Mouse (Mus musculus): Measurements from ENCODE around the gene Lingo1.

The Lingo1 gene

DNA sequence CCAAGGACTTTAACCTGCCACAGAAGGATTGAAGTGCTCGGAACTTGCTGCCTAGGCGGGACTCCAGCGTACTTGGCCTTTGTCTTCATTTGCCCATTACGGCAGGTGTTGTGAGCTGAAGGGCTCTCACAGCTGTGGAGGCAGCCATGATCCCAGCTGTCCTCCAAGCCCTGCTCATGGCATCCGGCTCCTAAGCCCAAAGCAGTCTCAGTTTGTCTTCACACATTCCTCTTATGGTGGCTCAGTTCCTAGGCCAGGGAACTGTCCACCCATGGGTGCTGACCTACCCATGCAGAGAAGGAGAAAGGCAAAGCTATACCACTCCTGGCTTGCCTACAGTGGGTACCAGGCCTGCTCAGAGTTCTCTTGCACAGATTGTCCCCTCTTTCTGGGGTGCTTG lies 132.1 kb downstream of the Lingo1 start:
- no peak for DNase-seq

DNA sequence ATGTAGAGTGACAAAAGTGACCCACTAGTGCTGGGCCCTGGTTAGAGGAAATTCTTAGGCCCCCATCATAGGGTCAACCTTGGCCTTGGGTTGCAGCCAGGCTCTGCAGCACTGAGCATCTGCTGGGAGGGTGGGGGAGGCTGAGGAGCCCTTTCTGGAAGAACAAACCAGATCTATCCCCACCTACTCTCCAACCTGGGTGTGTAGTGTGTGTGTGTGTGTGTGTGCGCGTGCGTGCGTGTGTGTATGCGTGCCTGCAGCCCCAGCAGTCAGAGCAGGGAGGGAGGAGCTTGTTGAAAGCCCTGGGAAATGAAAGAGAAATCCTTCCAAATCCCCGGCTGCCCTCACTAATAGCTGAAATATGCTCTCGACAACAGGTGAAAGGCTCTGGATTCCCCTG lies 133.3 kb downstream of the Lingo1 start:
- no peak for DNase-seq

DNA sequence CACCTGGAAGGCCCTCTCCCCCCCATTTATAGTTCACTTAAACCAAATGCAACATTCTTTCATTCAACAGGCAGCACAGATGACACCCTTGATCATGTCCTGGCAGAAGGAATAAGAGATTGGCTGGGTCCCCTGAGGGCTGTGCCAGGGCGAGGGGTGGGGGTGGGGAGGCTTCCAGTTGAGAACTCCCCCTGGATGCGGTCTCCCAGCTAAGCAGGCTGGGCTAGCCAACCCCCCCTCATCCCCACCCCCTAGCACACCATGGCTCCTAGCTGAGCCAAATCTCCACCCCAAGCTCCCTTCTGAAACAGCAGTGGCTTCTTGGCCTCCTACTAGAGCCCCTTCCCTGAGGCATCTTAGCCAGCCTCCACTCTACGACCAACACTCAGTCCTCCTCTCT lies 133.9 kb downstream of the Lingo1 start:
- DNase-seq: no peak

DNA sequence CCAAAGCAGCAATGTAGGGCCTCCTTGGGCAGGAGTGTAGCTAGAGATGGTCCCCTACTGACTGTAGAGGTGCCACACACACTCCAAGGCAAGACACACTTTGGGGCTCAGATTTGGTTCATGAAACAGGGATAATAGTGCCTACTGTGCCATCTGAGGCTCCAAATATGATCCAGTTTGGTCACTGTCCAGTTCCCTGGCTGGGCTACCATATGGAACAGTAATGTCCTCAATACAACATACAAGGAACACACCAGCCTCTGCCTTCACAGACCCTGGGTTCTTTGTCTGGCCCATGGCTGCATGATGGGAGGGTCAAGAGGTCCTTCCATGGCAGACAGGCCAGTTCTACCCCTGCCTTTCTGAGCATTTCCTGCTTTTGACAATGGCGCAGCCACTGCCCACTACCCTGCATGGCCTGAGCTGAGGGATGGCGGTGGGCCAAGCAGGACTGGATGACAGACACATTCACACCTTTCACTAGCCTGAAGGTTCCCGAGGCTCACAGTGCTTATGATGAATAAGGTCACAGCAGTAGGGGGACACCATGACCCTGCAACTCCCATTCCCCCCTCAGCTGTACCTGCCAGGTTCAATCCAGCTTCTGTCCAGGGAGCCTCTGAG lies 134.9 kb downstream of the Lingo1 start:
- no peak for DNase-seq

DNA sequence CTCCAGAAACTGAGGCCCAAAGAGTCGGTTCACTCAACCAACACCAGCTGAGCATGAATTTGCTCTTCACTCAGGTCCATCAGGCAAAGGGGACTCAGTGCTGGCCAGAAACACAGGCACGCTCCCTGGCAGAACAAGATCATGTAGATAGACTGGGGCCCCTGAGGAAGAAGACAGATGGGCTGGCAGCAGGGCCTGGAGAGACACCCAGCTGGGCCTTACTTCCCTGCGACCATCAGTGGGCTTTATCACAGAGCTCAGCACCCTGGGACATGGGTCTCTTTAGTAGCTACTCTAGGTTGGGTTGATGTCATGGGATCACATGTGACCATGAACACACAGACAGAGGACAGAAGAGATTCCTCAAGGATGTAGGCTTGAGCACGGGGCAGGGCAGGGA lies 137.7 kb downstream of the Lingo1 start:
- no peak for DNase-seq

DNA sequence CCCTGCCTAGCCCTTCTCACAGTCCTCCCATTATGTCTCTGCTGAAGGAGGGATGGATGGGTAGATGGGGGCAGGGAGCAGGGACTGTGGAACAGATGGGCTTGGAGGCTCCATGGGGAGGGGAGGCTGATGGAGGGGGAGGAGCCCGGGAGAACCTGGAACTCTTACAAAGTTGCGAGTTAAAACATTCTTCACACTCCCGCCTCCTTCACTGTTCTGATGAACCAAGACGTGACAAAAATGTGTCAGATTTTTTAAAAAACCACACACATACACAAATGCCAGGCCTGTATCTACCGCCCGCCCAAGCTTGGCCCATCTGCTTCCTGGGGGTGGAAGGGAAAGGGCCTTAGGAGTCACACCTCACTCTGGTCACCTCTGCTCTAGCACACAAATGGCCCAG lies 138.3 kb downstream of the Lingo1 start:
- no peak for DNase-seq

DNA sequence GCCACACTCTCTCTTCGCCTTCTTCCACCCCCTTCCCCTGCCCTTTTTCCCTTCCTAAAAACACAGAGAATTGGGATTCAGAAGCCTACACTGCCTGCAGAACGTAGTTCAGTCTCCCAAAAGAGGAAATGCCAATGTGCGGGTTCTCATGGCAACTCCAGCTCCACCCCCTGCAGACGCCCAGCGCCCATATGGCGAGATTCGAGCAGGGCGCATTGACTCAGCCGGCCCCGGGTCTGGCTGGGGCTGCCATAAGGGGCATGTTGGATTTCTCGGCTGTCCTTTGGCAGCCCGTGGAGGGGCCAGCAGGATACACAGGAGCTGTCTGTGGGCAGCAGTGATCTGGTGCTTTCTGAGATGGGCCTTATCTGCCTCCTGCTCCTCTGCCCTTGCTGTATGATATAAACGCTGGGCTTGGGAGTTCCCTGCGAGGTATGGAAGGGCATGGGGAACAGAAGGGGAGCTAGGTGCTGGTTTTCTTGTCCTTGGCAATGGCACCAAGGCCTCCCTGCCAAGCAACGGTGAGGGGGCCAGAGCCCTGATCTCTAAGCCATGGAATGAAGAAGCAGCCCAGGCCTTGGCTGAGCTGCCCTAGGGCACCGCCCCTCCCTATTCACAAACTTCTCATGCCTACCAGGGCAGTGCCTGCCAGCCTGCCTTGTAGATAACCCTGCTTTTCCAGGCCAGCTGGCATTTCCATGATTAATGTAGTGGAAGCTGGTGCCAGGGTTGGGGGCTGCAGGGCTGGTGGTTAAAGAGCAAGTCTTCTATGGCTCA lies 139.3 kb downstream of the Lingo1 start:
- DNase-seq: no peak

DNA sequence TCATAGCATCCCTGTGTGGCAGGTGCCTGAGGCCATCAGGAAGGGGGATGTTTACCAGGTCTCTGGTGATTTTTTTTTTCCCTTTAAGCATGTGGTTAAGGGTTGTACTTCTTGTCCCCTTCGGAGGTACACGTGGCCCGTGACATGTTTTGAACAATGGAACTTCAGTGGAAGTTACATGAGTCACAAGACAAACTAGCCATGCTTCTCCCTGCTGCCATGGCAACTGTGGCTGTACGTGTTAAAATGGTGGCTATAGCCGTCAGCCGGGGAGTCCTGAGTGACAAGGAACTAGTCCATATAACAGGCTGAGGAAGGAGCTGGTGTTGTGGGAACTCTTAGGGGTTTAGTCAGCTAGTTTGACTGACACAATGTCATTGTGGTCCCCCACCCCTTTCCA lies 141.1 kb downstream of the Lingo1 start:
- no peak for DNase-seq

DNA sequence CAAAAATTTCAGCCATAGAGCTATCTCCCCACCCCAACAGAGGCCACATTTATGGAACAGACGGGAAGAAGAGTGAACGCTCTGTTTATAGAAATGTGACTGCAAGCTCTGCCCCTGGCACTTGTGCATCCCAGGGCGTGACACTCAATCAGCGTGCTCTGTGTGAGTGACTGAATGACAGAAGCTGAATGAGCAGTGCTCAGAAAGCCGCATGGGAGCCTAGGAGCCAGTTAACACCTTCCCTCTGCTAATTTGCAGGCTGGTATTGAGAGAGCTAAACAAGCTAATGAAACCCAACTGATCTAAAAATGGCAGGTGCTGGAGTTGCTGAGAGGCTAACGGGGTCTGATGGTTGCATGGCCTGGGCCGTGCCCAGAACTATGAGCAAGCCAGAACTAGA lies 143.7 kb downstream of the Lingo1 start:
- DNase-seq: no peak

DNA sequence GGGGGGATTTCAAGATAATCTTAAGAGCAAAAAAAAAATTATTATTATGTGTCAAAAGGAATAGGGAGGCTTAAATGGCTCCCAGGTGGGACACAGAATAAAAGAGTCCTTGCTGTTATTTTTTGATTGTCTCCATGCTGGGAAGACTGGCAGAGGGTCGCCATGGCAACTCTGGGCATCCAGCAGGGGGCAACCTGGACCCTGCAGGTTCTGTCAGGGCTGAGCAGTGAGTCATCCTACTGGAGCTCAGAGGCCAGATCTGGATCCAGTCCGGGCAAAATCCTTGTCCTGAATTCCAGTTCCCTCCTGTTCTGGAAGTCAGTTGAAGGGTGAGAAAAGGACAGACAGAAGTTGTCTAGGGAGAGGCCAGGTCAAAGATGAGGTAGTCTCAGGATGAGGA lies 144.7 kb downstream of the Lingo1 start:
- peak; percentile 38 for DNase-seq

DNA sequence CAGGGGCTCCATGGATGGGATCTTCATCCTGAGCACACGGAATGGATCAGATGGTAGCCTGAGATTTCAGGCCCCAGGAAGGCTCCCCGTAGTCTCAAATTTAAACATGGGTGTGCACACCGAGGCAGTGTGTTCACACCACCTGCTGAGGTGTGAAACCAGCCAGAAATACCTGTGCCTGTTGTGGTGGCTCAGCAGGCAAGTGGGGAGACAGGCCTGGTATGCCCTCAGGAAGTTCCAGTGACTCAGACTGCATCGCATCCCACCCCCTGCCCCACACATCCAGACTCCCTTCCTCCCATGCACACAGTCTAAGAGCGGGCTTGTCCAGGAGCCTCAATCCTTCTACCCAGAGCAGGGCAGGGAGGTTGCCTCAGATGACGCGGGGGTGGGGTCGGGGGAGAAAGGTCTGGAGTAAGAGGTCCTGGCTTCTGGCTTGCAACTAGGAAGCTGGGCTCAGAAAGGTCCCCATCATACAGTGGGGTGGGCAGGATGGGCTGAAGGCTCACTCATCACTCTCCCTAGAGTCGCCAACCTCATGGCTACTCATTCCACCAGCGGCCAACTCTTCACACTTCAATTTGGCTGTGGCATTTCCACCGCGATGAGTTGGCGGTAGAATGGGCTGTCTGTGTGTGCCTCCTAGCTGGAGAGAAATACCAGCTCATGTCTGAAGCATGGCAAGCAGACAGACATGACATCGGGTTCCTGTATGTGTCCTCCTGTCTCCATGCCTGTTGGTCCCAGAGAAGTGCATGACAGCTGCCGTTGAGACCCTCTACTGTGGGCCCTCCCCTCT lies 149.8 kb downstream of the Lingo1 start:
- no peak for DNase-seq

DNA sequence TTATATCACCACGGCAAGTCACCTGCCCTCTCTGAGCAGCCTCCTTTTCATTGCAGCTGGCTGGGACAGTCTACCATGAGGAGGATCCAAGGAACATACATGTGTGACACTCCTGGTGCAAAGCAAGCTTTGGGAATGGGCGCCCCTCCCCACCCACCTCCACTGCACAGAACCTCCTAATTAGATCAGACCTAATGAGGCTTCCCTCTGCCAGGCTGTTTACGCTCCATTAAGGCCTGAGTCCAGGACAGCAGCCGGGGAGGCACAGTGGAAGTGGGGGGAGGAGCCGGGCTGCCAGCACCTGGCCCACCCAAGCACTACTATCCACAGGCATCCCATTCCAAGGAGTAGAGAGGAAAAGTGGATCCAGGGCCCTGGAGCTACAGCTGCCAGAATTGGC lies 152.8 kb downstream of the Lingo1 start:
- no peak for DNase-seq

DNA sequence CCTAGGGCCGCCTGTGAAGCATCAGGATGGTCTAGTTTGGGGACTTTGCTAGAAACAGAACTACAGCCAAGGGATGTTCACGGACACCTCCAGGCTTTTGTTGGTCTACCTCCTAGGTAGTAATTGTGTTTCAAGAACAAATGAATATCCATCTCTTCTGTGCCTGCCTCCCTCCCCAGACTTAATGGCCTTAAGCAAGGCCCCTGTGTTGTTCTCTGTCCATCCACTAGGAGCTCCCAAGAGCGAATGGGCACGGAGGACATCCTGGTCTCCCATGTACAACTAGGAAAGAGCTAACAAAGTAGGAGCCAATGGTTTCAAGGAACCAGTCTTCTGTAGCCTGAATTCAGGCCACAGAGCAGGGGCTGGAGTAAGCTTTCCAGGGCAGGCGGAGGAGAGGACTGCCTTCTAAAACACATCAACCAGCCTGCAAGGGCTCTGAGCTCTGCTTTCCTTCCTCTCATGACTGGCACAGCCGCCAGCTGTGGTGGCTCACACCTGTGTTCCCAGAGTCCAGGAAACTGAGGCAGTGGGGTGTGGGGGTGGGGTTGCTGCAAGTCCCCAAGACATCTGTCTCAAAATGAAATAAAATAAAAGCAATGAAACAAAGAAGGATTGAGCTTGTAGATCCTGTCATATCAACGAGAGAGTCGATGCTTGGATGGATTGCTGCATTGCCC lies 157.9 kb downstream of the Lingo1 start:
- DNase-seq: peak; percentile 67

DNA sequence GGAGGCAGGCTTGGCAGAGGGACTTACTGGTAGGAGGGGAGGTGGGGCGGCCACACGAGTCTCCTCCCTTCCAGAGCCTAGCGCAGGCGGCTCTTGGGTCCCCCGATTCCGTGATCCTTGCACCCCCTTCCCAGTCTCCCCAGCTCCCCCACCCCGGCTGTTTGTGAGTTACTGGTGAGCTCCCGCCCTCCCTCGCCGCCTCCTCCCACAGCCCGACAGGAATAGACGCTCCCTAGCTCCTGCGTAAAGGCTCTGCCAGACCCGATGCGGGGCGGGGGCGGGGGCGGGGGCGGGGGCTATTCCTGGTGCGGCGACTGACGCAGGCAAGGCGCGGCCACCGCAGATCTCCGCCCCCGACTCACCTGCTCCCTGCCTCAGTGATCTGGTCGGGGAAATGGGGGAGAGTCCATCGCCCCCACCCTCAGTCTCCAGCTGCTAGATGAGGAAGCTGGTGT lies 158.8 kb downstream of the Lingo1 start:
- peak; percentile 25 for DNase-seq

DNA sequence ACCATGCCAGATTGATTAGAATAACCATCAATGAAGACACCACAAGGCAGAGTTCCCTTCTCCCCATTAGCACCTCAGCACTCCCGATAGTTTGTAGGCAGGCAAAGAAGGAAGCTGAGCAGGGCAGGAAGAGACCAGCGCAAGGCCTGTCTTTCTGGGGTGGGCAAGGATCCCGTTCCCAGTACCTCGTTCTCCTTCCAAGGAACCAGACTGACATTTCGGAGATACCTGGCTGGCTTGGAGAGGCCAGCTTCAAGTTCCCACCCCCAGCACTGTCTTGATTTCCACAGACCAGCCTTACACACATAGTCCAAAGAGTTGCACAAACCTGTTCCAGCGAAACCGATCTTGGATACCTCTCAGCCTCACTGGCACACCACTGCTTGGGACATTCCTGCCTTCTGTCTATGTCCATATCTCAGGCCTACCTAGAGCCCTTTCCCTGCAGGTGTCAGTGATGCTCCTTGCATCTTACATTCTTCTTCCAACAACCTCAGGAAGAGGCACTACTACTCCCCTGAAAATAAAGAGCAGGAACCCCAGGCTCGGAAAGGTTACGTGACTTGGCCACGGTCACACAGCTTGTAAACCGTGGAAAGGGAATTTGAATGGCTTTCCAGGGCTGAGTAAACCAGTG lies 159.4 kb downstream of the Lingo1 start:
- no peak for DNase-seq

DNA sequence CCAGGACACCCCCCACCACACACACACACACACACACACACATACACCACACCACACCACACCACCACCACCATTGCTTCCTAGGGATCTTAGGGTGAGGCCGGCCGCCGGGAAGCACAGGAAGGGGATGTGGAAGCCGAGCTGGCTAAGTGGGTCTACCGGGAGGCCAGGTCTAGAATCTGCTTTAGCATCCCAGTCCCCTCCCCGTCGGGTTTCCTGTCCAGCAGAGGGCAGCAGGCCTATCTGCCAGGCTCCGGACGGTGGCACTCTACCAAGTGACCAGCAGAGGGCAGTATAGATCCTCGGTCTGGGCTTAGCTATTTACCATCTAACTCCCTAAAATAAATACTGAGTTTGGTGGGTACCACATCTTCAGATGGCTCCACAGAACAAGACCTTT lies 160.1 kb downstream of the Lingo1 start:
- peak; percentile 88 for DNase-seq

DNA sequence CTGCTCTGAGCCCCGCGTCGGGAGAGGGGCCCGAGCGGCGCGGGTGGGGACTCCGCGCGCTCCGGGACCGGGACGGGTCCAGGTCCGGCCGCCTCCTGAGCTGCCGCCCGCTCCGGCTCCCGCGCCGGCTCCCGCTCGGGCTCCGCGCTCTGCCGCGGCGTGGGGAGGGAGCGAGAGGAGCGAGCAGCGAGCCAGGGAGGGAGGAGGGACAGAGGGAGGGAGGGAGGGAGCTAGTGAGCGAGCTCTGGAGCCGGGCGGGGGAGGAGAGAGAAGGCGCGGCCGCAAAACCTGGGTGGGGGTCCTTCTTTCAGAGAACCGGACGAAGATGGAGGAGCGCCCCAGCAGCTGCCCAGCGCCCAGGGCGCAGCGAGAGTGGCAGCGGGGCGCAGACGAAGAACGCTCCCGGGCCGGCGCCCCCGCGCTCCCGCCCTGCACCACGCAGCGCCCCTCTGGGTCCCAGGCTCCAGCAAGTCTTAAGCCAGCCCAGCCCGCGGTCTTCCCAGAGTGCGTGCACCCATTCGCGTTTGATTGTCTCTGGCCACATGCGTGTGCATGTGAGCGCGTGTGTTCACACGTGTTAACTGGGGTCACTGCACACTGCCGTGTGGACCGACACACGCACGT lies 160.7 kb downstream of the Lingo1 start:
- DNase-seq: peak; percentile 51

DNA sequence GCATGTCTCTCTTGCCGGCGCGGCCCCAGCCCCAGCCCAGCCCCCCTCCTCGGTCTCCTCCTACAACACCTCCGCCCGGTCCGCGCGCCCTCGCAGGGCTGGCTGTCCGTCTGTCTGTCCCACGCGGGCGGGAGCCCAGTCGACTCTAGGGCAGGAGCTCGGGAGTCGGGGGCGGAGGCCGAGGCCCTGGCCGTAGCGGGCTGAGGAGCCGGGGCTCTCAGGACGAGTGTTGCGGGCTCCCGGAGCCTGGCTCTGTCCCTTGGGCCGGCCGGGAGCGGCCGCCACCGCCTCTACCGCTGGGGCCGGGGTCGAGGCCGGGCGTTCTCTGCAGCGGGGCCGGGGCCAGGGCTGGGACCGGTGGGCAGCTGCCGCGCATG lies 161.2 kb downstream of the Lingo1 start:
- DNase-seq: peak; percentile 32

DNA sequence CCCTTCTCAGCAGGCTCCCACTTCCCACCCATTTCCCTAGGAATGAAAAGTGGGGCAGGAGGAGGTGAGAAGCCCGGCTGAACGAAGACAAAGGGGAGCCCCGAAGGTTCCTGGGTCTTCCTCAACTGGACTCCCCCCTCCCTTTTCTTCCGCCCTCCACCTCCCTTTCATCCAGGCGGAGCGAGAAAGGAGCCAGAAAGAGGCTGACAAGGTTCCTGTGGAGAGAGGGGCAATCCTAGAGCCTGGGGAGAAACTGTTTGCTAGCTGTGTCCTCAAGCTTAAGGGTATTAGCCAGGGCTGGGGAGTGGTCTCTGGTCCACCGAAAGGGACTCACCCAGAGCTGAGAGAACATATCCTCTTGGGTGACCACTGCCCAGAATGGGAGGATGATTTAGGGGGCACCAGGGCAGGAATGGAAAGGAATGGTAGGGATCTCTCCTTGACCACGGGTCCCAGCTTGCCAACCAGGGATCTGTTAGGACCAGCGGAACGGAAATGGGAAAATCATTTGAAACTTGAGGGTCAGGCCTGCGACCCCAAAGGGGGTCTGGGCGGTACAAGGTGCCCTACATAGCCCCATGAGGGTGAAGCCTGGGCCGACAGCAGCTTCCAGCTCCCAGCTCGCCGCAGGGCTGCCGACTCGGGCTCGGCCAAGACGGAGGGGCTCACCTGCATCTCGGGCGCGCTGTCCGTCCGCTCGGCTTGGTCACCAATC lies 161.7 kb downstream of the Lingo1 start:
- DNase-seq: no peak

DNA sequence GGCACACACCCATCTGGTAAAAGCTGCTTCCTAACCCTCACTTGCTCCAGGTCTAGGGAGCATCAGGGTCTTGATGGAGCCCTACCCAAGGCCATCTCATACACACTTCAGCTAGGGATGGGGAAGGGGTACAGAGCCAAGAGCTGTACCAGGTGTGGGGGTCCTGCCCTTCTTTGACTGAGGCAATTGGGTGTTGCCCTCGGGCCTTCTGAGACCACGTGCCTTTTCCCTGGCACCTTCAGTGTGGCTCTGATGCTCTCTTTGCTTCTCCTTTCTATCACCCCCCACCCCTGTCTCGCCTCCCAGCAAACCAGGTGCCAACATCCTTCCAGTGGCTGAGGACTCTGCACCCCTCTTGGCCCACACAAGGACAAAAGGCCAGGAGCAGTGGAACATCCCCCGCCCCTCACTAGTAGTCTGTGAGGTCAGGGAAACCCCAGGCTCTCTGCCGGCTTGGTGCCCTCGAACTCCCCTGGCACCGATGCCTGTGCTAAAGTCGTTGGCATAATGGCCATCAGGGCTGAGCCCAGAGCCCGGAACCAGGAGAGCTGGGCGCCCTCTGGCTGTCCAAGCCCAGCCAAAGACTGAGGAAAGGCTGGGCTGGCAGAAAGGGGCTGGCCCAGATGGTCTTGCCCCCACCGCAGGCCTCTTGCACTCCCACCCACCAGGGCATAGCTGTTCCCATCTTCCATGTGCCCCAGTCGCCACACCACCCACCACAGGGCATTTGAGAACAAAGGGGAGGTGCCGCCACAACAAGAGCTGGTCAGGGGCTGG lies 162.6 kb downstream of the Lingo1 start:
- DNase-seq: no peak

DNA sequence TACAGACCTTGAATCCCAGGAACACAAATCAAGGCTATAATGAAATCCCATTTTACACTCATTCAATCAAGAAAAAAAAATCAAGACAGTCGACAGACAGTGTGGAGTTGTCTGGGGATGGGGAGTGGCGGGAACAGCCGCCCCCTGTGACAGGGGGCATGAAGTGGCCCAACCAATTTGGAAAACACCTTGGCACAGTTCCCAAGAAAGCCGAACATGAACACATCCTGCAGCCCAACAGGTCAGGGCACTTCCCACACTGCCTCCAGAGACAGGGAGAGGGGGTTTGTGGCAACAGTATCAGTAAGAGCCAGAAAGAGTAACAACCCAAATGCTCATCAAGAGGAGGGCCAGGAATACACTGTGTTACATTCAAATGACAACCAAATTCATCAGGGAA lies 165.3 kb downstream of the Lingo1 start:
- no peak for DNase-seq

Data from thymus, postnatal 4 days (tissue).